Mouse (Mus musculus): ENCODE results near the gene Naip6.
"Not testable (repeated sequence)": the region's sequence is repeated elsewhere in the genome, so short reads cannot be mapped to it uniquely, and the experiment has no call there.

Gene Naip6

GRCm38 (mm10) chr13:100317256-100317893 is at the start of gene Naip6:
TSS of gene Naip6 (minus strand) at chr13:100317674.
- DNase-seq, result not testable (repeated sequence)

GRCm38 (mm10) chr13:100352315-100352714 is 34.8 kb upstream of the Naip6 start:
- DNase-seq, result not testable (repeated sequence)

- DNase-seq, result not testable (repeated sequence)
Measured at GRCm38 (mm10) chr13:100349510-100350173, 32.2 kb upstream of the Naip6 start.

GRCm38 (mm10) chr13:100341822-100342221 is 24.3 kb upstream of the Naip6 start:
- no peak for DNase-seq

GRCm38 (mm10) chr13:100331728-100332127 is 14.3 kb upstream of the Naip6 start:
- not testable (repeated sequence) for DNase-seq

GRCm38 (mm10) chr13:100328899-100329298 is 11.4 kb upstream of the Naip6 start:
- not testable (repeated sequence) for DNase-seq

- not testable (repeated sequence) for DNase-seq
Measured at GRCm38 (mm10) chr13:100328029-100328428, 10.6 kb upstream of the Naip6 start.

- DNase-seq, result not testable (repeated sequence)
Measured at GRCm38 (mm10) chr13:100322266-100322837, 4.9 kb upstream of the Naip6 start.

- no peak for DNase-seq
Measured at GRCm38 (mm10) chr13:100284611-100285010, 32.9 kb downstream of the Naip6 start.

- not testable (repeated sequence) for DNase-seq
Measured at GRCm38 (mm10) chr13:100271474-100272132, 45.9 kb downstream of the Naip6 start.

- not testable (repeated sequence) for DNase-seq
Measured at GRCm38 (mm10) chr13:100256996-100257395, 60.5 kb downstream of the Naip6 start.

GRCm38 (mm10) chr13:100255925-100256324 is 61.5 kb downstream of the Naip6 start:
- not testable (repeated sequence) for DNase-seq

- DNase-seq, result not testable (repeated sequence)
Measured at GRCm38 (mm10) chr13:100251897-100252296, 65.6 kb downstream of the Naip6 start.

- not testable (repeated sequence) for DNase-seq
Measured at GRCm38 (mm10) chr13:100246896-100247519, 70.5 kb downstream of the Naip6 start.

GRCm38 (mm10) chr13:100246223-100246622 is 71.3 kb downstream of the Naip6 start, which contains the start of gene Naip5:
TSS of gene Naip5 (minus strand) at chr13:100246323.
- DNase-seq, result not testable (repeated sequence)

GRCm38 (mm10) chr13:100243702-100244101 is 73.8 kb downstream of the Naip6 start:
- DNase-seq, result no peak
